Mouse (Mus musculus): ENCODE results near the gene Fam107b. TPM values are rescaled to one million over a fixed set of nuclear protein-coding genes. Genes with fewer than 3 reads are reported as not detected.

The Fam107b gene
- polyA plus RNA-seq, 1 experiment from 2014 or later: 25.1 TPM

Other genes with a start within 250 kb of the Fam107b start
- 10.2 and 13.8 TPM in 2 replicates for gene Rpp38, start 237.8 kb upstream of the Fam107b start, polyA plus RNA-seq (2015; fragmentation: Nextera tagmentation; extraction: Ambion mirVana)
- gene Acbd7, start 234.3 kb upstream of the Fam107b start, polyA plus RNA-seq (2015; fragmentation: Nextera tagmentation; extraction: Ambion mirVana): 0.82 and 1.0 TPM in 2 replicates
- gene Olah, start 173.3 kb upstream of the Fam107b start, polyA plus RNA-seq (2015; fragmentation: Nextera tagmentation; extraction: Ambion mirVana): not detected in 2 replicates
- gene Meig1, start 147.8 kb upstream of the Fam107b start, polyA plus RNA-seq (2015; fragmentation: Nextera tagmentation; extraction: Ambion mirVana): not detected in 2 replicates
- gene Dclre1c, start 146.4 kb upstream of the Fam107b start, polyA plus RNA-seq (2015; fragmentation: Nextera tagmentation; extraction: Ambion mirVana): 4.9 and 5.0 TPM in 2 replicates
- gene Suv39h2, start 95.5 kb upstream of the Fam107b start, polyA plus RNA-seq (2015; fragmentation: Nextera tagmentation; extraction: Ambion mirVana): 8.7 and 9.6 TPM in 2 replicates
- gene Gm45902, start 57.7 kb upstream of the Fam107b start, polyA plus RNA-seq (2015; fragmentation: Nextera tagmentation; extraction: Ambion mirVana): 4.3 and 4.4 TPM in 2 replicates
- gene Hspa14, start 57.7 kb upstream of the Fam107b start, polyA plus RNA-seq (2015; fragmentation: Nextera tagmentation; extraction: Ambion mirVana): 73.9 and 79.5 TPM in 2 replicates
- 0.13 and 0.18 TPM in 2 replicates for gene Cdnf, start 57.5 kb upstream of the Fam107b start, polyA plus RNA-seq (2015; fragmentation: Nextera tagmentation; extraction: Ambion mirVana)

Data from heart, embryonic 13.5 days (tissue).